Mouse (Mus musculus): ENCODE data around the gene Exoc6b. TPM values are rescaled to one million over a fixed set of nuclear protein-coding genes. Genes with fewer than 3 reads are reported as not detected.

Exoc6b gene
- total and polyA plus RNA-seq, 2 experiments from 2014 or later: 37.0 to 43.7 TPM

DNA sequence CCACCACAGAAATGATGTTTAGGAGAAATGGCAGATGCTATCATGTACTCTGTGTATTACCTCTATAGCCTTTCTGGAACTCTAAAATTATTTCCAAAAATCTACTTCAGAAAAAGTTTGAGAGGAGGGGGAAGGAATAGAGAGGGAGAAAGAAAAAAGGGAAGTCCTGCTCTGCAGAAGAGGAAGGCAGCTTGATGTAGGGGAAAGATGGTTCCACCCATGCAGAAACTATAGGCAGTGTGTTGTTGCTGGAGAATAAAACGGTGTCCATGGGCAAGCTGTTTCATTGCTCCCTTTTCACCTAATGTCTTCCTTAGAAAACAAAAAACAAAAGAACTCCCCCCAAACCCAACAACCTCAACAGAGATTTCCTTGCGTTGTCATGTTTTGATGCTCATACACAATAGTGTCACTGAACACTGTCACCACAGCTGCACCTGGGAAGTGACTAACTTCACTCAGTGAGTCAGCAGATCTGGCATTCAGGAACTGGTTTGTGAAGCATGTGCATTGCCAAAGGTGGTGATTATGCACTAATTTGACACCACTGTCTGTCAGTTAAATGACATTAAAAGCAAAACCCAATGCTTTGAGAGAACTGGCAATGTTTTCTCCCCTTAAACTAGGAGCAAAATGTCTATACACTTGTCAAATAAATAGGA lies 407.7 kb downstream of the Exoc6b start:
- no peak for TF ChIP-seq CTCF (IDR thresholded peaks at IDR 0.05)
- Histone ChIP-seq H3K27me3 (ENCODE audit: insufficient read depth, low read length) (no peaks in the 10 kb centered on the region), H3K4me2 (ENCODE audit: low read depth, low read length, poor library complexity, severe bottlenecking) (no peak overlapping the region), H3K4me3 (ENCODE audit: low read depth, low read length) (no peak overlapping the region), H3K27ac (ENCODE audit: low read depth, low read length) (no peak overlapping the region), H3K9ac (replicated peaks; ENCODE audit: low read length, poor library complexity, severe bottlenecking) (no peak overlapping the region), H3K36me3 (ENCODE audit: insufficient read depth, low read length) (no peaks in the 10 kb centered on the region), H3K9me3 (ENCODE audit: low read length) (no peaks in the 10 kb centered on the region), H3K4me1 (ENCODE audit: insufficient read depth, low read length) (no peaks in the 10 kb centered on the region)
- DNase-seq (ENCODE audit: low spot score) (no peak), ATAC-seq (ENCODE audit: low FRiP score) (no peak)
- 92% methylated on average over 2 of the region's 2 CpGs for WGBS

DNA sequence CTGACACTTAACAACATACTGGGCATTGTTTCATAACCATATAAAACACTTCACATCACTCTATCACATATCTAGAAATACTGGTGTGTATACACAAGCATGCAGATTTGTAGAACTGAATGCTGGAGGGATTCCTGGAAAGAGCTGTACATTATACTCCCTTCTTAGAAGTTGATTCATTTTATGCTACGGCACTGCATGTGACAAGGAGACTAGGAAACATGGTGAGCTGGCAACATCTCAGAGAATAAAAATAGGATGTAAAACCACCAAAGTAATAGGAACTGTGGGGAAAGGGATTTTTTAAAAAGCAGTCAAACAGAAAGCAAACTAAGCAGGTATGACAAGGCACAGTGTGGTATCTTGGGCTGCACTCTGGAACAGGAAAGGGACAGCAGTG lies 408.3 kb downstream of the Exoc6b start:
- DNase-seq (ENCODE audit: low spot score) (no peak), ATAC-seq (ENCODE audit: low FRiP score) (no peak)
- TF ChIP-seq CTCF (IDR thresholded peaks at IDR 0.05): no peak
- H3K4me1 ChIP-seq (ENCODE audit: insufficient read depth, low read length): no peaks in the 10 kb centered on the region
- H3K4me2 ChIP-seq (ENCODE audit: low read depth, low read length, poor library complexity, severe bottlenecking): no peak overlapping the region
- no peaks in the 10 kb centered on the region for H3K36me3 ChIP-seq (ENCODE audit: insufficient read depth, low read length)
- no peak overlapping the region for H3K4me3 ChIP-seq (ENCODE audit: low read depth, low read length)
- H3K27me3 ChIP-seq (ENCODE audit: insufficient read depth, low read length): no peaks in the 10 kb centered on the region
- no peak overlapping the region for H3K27ac ChIP-seq (ENCODE audit: low read depth, low read length)
- H3K9ac ChIP-seq (replicated peaks; ENCODE audit: low read length, poor library complexity, severe bottlenecking): no peak overlapping the region
- no peaks in the 10 kb centered on the region for H3K9me3 ChIP-seq (ENCODE audit: low read length)
- WGBS: 66% methylated on average over 1 of the region's 1 CpGs

DNA sequence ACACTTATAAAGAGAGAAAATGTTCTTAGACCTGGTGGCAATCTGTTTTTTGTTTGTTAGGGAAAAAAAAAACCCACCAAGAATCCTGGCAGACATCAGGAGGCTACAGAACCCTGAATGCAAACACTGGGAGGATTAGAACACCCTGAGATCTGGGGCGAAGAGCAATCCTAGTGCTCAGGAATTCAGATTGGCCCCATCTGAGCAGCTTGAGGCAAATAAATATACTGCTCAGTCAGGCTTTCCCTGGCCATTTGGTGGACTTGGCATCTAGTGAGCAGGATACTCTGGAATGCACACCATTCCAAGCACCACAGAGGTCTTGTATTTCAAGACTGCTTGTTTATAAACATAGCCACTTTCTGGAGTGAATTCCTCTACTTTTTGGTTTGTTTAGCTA lies 412.2 kb downstream of the Exoc6b start:
- H3K4me1 ChIP-seq (ENCODE audit: insufficient read depth, low read length): no peaks in the 10 kb centered on the region
- H3K27ac ChIP-seq (ENCODE audit: low read depth, low read length): no peak overlapping the region
- no peak for DNase-seq (ENCODE audit: low spot score)
- no peak overlapping the region for H3K9ac ChIP-seq (replicated peaks; ENCODE audit: low read length, poor library complexity, severe bottlenecking)
- no peak for TF ChIP-seq CTCF (IDR thresholded peaks at IDR 0.05)
- WGBS: 53% methylated on average over 1 of the region's 1 CpGs
- H3K4me2 ChIP-seq (ENCODE audit: low read depth, low read length, poor library complexity, severe bottlenecking): no peak overlapping the region
- no peaks in the 10 kb centered on the region for H3K36me3 ChIP-seq (ENCODE audit: insufficient read depth, low read length)
- no peaks in the 10 kb centered on the region for H3K9me3 ChIP-seq (ENCODE audit: low read length)
- no peak for ATAC-seq (ENCODE audit: low FRiP score)
- H3K4me3 ChIP-seq (ENCODE audit: low read depth, low read length): no peak overlapping the region
- H3K27me3 ChIP-seq (ENCODE audit: insufficient read depth, low read length): no peaks in the 10 kb centered on the region

GRCm38 (mm10) chr6:84656680-84657079 lies 412.6 kb downstream of the Exoc6b start:
- no peak for TF ChIP-seq CTCF (IDR thresholded peaks at IDR 0.05)
- WGBS: 46% methylated on average over 2 of the region's 2 CpGs
- H3K9me3 ChIP-seq (ENCODE audit: low read length): no peaks in the 10 kb centered on the region
- no peak for ATAC-seq (ENCODE audit: low FRiP score)
- no peak overlapping the region for H3K4me3 ChIP-seq (ENCODE audit: low read depth, low read length)
- no peak overlapping the region for H3K9ac ChIP-seq (replicated peaks; ENCODE audit: low read length, poor library complexity, severe bottlenecking)
- no peaks in the 10 kb centered on the region for H3K36me3 ChIP-seq (ENCODE audit: insufficient read depth, low read length)
- H3K27ac ChIP-seq (ENCODE audit: low read depth, low read length): no peak overlapping the region
- H3K27me3 ChIP-seq (ENCODE audit: insufficient read depth, low read length): no peaks in the 10 kb centered on the region
- no peak for DNase-seq (ENCODE audit: low spot score)
- H3K4me1 ChIP-seq (ENCODE audit: insufficient read depth, low read length): no peaks in the 10 kb centered on the region
- H3K4me2 ChIP-seq (ENCODE audit: low read depth, low read length, poor library complexity, severe bottlenecking): no peak overlapping the region

DNA sequence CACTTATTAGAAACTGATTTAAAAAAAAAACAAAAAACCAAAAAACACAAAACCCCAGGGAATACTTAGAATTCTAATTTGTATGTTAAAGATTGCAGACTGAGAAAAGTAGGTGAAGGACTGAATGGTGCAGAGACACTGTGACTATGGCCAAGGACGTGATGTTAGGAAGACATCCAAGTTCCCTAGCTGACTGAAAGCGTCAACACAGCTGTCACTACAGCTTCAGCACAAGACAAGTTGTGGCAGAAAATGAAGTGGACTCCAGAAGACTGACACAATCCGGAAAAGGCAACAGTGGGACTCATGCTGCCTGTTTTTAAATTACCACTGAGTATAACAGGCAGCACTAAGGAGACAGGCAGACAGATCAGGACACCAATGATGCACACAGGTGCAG lies 417.4 kb downstream of the Exoc6b start:
- H3K4me2 ChIP-seq (ENCODE audit: low read depth, low read length, poor library complexity, severe bottlenecking): no peak overlapping the region
- DNase-seq (ENCODE audit: low spot score) (no peak), ATAC-seq (ENCODE audit: low FRiP score) (no peak)
- no peaks in the 10 kb centered on the region for H3K36me3 ChIP-seq (ENCODE audit: insufficient read depth, low read length)
- H3K27ac ChIP-seq (ENCODE audit: low read depth, low read length): no peak overlapping the region
- WGBS: 73% methylated on average over 3 of the region's 3 CpGs
- no peaks in the 10 kb centered on the region for H3K4me1 ChIP-seq (ENCODE audit: insufficient read depth, low read length)
- no peak overlapping the region for H3K4me3 ChIP-seq (ENCODE audit: low read depth, low read length)
- H3K9me3 ChIP-seq (ENCODE audit: low read length): no peaks in the 10 kb centered on the region
- no peak overlapping the region for H3K9ac ChIP-seq (replicated peaks; ENCODE audit: low read length, poor library complexity, severe bottlenecking)
- no peak for TF ChIP-seq CTCF (IDR thresholded peaks at IDR 0.05)
- no peaks in the 10 kb centered on the region for H3K27me3 ChIP-seq (ENCODE audit: insufficient read depth, low read length)

GRCm38 (mm10) chr6:84647197-84647596 lies 422.1 kb downstream of the Exoc6b start:
- no peaks in the 10 kb centered on the region for H3K9me3 ChIP-seq (ENCODE audit: low read length)
- no peaks in the 10 kb centered on the region for H3K27me3 ChIP-seq (ENCODE audit: insufficient read depth, low read length)
- no peak for TF ChIP-seq CTCF (IDR thresholded peaks at IDR 0.05)
- WGBS: 41% methylated on average over 4 of the region's 4 CpGs
- DNase-seq (ENCODE audit: low spot score) (peak; percentile 39), ATAC-seq (ENCODE audit: low FRiP score) (no peak)
- H3K4me1 ChIP-seq (ENCODE audit: insufficient read depth, low read length): 0 out of 2 replicates have a peak, but pooled peaks cover 3% of the 10 kb centered on the region
- H3K4me3 ChIP-seq (ENCODE audit: low read depth, low read length): no peak overlapping the region
- no peak overlapping the region for H3K9ac ChIP-seq (replicated peaks; ENCODE audit: low read length, poor library complexity, severe bottlenecking)
- no peak overlapping the region for H3K4me2 ChIP-seq (ENCODE audit: low read depth, low read length, poor library complexity, severe bottlenecking)
- no peak overlapping the region for H3K27ac ChIP-seq (ENCODE audit: low read depth, low read length)
- H3K36me3 ChIP-seq (ENCODE audit: insufficient read depth, low read length): no peaks in the 10 kb centered on the region
